Mouse (Mus musculus) heart, embryonic 11.5 days (tissue): ENCODE data around the gene Mgat4a. TPM values are rescaled to one million over a fixed set of nuclear protein-coding genes. Genes with fewer than 3 reads are reported as not detected.

Experiments used
- ATAC-seq: fragments of 200-750 bp; cut with Nextera tagmentation; replicated peaks from 2 replicates; pipeline ENCODE4 v1.8.0; 2017; ENCODE audit warnings: moderate library complexity; ENCODE audit not compliant: insufficient number of reproducible peaks, low FRiP score, low TSS enrichment
- H3K27ac ChIP-seq: fragments of 300-500 bp; sonication (generic); 2 replicates; pipeline ENCODE4 v1.5.1; 2014; ENCODE audit warnings: mild to moderate bottlenecking, low read depth, low read length
- H3K27me3 ChIP-seq: fragments of 300-500 bp; sonication (generic); 2 replicates; pipeline ENCODE4 v1.6.1; 2014; ENCODE audit warnings: mild to moderate bottlenecking, low read length, mixed read lengths; ENCODE audit not compliant: control insufficient read depth, insufficient read depth
- H3K36me3 ChIP-seq: fragments of 300-500 bp; sonication (generic); 2 replicates; pipeline ENCODE4 v1.6.1; 2014; ENCODE audit warnings: mild to moderate bottlenecking, low read length, moderate library complexity, mixed read lengths; ENCODE audit not compliant: control insufficient read depth, insufficient read depth
- H3K4me1 ChIP-seq: fragments of 300-500 bp; sonication (generic); 2 replicates; pipeline ENCODE4 v1.6.1; 2014; ENCODE audit warnings: low read length; ENCODE audit not compliant: control insufficient read depth, insufficient read depth
- H3K4me2 ChIP-seq: fragments of 300-500 bp; sonication (generic); 2 replicates; pipeline ENCODE4 v1.6.1; 2014; ENCODE audit warnings: mild to moderate bottlenecking, moderate library complexity
- H3K4me3 ChIP-seq: fragments of 300-500 bp; sonication (generic); 2 replicates; pipeline ENCODE4 v1.5.1; 2014; ENCODE audit warnings: low read depth, low read length
- H3K9ac ChIP-seq: fragments of 300-500 bp; sonication (generic); 2 replicates; pipeline ENCODE4 v1.6.1; 2014; ENCODE audit warnings: mild to moderate bottlenecking, low read depth, low read length, moderate library complexity
- H3K9me3 ChIP-seq: fragments of 300-500 bp; sonication (generic); replicated peaks from 2 replicates; pipeline ENCODE4 v1.6.1; 2016; ENCODE audit warnings: low read length; ENCODE audit not compliant: control insufficient read depth
- WGBS: fragments of 180-500 bp; shearing (Covaris S2); extraction: QIAGEN DNeasy Blood & Tissue Kit; methylation state at CpG from one replicate; pipeline ENCODE4 v1.1.7; 2014; ENCODE audit not compliant: insufficient replicate concordance; 5-methylcytosine and 5-hydroxymethylcytosine counted together
- polyA plus RNA-seq: library from polyadenylated mRNA; unstranded; fragments of >200 nt; fragmentation: Nextera tagmentation; extraction: Ambion mirVana; gene quantifications from 2 replicates; pipeline ENCODE4 v1.2.1, GENCODE M21; 2014

The Mgat4a gene
- polyA plus RNA-seq: 3.0 and 3.3 TPM in 2 replicates

DNA sequence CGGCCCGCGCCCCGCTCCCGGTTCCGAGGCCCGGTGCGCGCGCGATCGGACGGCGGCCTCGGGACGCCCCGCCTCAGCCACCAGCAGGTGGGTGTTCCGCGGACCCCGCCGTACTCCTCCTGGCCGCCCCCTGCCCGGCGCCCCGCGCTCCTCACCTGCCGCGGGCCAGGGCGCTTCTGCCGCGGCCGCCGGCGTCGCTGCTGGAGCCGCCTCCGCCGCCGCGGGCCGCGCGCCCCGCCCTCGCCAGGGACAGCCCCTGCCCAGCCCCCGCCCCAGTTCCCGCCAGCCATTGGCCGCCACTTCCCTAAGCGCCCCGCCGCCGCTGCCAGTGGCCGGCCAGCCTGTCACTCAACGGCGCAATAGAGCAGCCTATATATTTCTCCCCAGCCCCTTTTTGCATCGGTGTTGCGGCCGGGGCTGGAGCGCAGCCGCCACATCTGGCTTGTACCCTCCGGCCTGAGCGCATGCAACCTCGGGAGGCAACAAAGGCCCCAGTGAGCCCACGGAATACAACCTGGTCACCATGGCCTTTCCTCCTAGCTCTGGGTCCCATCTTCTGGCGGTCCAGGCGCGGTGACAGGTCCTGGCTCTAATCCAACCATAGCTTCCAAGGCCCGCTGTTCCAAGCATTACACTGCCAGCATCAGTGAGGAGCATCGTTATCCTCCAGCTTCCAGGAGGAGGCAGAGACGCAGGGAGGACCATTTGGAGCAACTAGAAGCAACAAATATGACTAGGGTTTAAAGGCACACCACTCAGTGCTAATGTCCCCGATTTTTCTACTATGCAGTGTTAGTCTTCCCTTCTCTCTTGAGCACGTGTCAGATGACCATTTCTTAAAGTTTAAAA lies at the start of gene Mgat4a:
Gene Mgat4a (minus strand): TSS at position 207 of the 849 bp plus-strand sequence.
- no peaks in the 10 kb centered on the region for H3K9me3 ChIP-seq
- peak within 1 kb of the TSS; percentile 76 for H3K9ac ChIP-seq
- H3K4me1 ChIP-seq: no peaks in the 10 kb centered on the region
- no peak within 1 kb of the TSS for H3K27ac ChIP-seq
- peaks cover 10% of the 10 kb centered on the region for H3K27me3 ChIP-seq
- under 1% methylated on average over 54 of the region's 72 CpGs for WGBS
- peak; percentile 99 for ATAC-seq
- peak within 1 kb of the TSS; percentile 76 for H3K4me3 ChIP-seq
- peak within 1 kb of the TSS; percentile 97 for H3K4me2 ChIP-seq
- H3K36me3 ChIP-seq: no peaks in the 10 kb centered on the region

DNA sequence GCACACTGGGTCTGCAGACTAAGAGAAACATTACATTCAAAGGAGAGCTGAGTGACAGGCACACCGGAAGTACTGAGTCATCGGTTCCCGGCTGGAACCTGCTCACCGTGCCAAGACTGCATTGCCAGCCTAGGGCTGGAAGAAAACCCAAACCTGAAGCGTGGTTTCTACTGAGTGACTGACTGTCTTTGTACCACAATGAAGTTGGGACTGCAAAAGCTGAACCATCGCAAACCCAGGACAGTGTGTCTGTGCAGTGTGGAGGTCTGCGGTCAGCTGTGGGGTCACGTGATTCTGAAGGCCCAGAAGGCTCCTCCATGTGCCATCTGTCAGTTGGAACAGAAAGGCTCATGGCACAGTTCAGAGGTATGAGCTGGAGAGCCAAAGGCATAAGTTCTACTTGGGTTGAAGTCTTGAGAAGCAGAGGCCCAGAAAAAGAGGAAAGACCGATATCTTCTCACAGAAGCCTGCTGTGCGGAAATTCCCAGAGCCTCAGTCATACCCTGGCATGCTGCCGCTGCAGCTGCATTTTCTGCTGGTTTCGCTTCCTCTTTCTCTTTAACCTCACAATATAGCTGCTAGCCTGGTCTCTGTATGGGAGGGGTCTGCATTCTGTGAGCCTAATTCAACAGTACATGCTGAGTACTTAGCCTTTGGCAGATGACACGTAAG lies 45.1 kb upstream of the Mgat4a start:
- H3K4me1 ChIP-seq: no peaks in the 10 kb centered on the region
- ATAC-seq: no peak
- no peaks in the 10 kb centered on the region for H3K27me3 ChIP-seq
- no peak overlapping the region for H3K9ac ChIP-seq
- 71% methylated on average over 13 of the region's 13 CpGs for WGBS
- no peaks in the 10 kb centered on the region for H3K9me3 ChIP-seq
- H3K4me2 ChIP-seq: no peak overlapping the region
- H3K36me3 ChIP-seq: no peaks in the 10 kb centered on the region
- H3K27ac ChIP-seq: no peak overlapping the region
- H3K4me3 ChIP-seq: no peak overlapping the region

DNA sequence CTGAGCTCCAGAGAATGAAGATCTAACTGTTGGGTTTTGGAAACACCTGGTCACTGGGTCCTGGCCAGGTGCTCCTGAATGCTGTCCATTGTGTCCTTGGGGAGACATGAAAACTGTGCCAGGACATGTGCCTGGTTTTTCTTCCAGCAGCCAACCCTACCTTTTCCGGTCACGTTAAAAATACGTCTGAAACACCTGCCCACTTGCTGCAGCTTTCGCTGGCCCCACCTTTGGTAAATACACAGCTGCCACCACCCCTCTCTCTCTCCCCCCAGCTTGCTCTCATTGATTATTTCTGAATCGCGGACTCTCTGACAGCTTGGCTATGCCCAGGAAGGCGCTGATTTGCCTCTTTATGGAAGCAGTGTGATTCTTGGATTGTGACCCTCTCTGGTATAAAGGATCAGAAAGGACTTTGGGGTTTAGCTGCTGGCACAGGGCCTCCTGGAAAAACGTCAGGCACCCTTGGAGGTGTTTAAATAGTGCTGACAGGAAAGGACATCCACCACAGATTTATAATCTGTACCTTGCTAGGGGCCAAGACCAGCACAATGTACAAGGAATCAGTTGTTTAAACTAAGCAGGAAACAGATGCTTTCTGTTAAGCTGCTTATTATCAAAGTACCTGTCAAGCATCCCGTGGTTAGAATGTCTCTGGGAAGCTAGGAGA lies 43.1 kb upstream of the Mgat4a start:
- no peaks in the 10 kb centered on the region for H3K9me3 ChIP-seq
- no peak overlapping the region for H3K9ac ChIP-seq
- H3K27ac ChIP-seq: no peak overlapping the region
- 61% methylated on average over 9 of the region's 9 CpGs for WGBS
- H3K27me3 ChIP-seq: no peaks in the 10 kb centered on the region; the same call in 1 of the 2 replicates
- no peak overlapping the region for H3K4me3 ChIP-seq
- no peaks in the 10 kb centered on the region for H3K36me3 ChIP-seq
- H3K4me1 ChIP-seq: no peaks in the 10 kb centered on the region
- no peak overlapping the region for H3K4me2 ChIP-seq
- no peak for ATAC-seq

DNA sequence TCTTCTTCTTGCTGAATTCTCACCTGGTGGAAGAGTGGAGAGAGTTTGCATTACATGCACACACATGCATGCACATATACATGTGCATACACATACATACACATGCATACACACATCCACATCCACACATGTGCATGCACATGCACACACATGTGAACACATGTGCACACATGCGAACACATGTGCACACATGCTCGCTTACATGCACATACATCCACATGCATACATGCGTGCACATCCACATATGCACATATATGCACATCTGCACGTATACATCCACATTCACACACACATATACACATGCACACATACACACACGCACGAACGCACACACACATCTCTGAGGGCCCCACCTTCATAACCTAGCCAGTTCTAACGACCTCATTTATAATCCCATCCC lies 42.4 kb upstream of the Mgat4a start:
- 90% methylated on average over 8 of the region's 8 CpGs for WGBS
- H3K9ac ChIP-seq: no peak overlapping the region
- no peaks in the 10 kb centered on the region for H3K9me3 ChIP-seq
- no peak overlapping the region for H3K27ac ChIP-seq
- ATAC-seq: no peak
- H3K36me3 ChIP-seq: no peaks in the 10 kb centered on the region
- no peak overlapping the region for H3K4me3 ChIP-seq
- no peaks in the 10 kb centered on the region for H3K4me1 ChIP-seq
- no peak overlapping the region for H3K4me2 ChIP-seq
- no peaks in the 10 kb centered on the region; the same call in 1 of the 2 replicates for H3K27me3 ChIP-seq

DNA sequence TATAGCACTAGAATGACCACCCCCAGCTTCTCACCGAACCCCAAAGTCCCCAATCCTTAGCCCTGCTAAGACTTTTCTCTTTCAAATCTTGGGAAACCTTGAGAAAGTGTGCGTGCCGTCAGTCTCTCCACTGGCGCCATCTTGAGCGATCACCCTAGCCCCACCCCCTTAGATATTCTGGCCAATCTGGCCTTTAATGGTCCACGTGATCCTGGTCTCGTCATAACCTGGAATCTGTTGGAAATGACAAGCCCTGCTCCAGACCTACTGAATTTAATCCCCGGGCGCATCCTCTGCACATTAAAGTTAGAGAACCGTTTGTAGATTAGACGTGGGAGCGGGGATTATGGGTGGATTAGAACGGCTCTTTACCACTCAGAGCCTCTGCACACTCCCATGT lies 38.9 kb upstream of the Mgat4a start:
- H3K27ac ChIP-seq: no peak overlapping the region
- no peak overlapping the region for H3K4me2 ChIP-seq
- H3K4me3 ChIP-seq: no peak overlapping the region
- H3K27me3 ChIP-seq: no peaks in the 10 kb centered on the region; the same call in 1 of the 2 replicates
- H3K9ac ChIP-seq: no peak overlapping the region
- H3K4me1 ChIP-seq: no peaks in the 10 kb centered on the region
- no peak for ATAC-seq
- H3K36me3 ChIP-seq: no peaks in the 10 kb centered on the region
- H3K9me3 ChIP-seq: no peaks in the 10 kb centered on the region
- 89% methylated on average over 13 of the region's 13 CpGs for WGBS

DNA sequence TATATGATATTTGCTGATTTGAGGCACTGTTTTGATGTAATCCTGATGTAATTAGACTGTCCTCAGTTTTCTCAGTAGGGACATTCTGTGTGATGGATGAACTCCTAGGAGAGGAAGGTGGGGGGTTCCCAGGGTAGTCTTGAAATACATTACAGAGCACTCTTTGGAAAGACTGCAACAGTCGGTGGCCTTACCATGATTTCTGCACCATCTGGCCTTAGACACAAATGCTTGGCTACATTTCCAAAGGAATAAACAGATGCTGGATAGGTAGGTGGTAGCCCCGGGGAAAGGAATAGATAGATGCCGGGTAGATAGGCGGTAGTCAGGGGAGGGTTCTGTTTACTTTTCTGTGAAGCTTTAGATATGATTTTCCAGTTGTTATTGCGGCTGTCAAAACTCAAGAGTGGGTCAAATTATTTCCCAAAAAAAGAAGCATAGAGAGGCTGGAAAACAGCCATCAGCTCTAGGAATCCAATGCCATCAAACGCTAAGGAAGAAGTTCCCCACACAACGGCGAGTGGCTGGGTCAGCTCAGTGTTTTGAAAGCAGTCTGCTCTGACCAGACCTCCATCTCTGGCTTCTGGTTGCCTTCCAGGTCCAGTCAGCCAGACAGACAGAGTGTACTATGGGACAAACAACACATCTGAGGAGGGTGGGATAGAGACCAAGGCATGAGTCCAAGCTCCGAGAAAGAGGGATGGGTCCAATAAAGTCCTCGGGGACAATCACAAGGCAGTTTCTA lies 31.9 kb upstream of the Mgat4a start:
- H3K27ac ChIP-seq: no peak overlapping the region
- whole genome bisulfite sequencing: 75% methylated on average over 10 of the region's 10 CpGs
- no peaks in the 10 kb centered on the region for H3K36me3 ChIP-seq
- no peak for ATAC-seq
- H3K4me2 ChIP-seq: no peak overlapping the region
- no peaks in the 10 kb centered on the region for H3K9me3 ChIP-seq
- no peaks in the 10 kb centered on the region for H3K27me3 ChIP-seq
- no peak overlapping the region for H3K9ac ChIP-seq
- no peaks in the 10 kb centered on the region for H3K4me1 ChIP-seq
- H3K4me3 ChIP-seq: no peak overlapping the region

DNA sequence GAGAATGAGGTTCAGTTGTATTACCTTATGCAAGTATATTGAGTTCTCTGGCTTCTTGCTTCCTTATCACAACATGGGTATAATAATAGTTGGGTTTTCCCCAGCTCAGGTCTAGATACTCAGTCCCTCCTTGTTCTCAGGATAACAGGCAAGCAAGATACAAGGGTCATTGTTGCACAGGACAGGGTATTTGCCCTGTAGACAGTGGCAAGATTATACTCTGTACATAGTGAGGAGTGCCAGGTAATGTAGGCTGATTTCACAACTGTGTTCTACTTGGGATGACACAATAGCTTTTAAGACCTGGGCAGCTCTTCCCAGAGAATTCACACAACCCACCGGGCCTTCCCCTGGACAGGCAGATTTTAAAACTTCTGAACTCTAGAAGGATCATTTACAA lies 27.6 kb upstream of the Mgat4a start:
- H3K9me3 ChIP-seq: no peaks in the 10 kb centered on the region
- H3K9ac ChIP-seq: no peak overlapping the region
- ATAC-seq: no peak
- no peak overlapping the region for H3K27ac ChIP-seq
- H3K27me3 ChIP-seq: no peaks in the 10 kb centered on the region
- H3K36me3 ChIP-seq: no peaks in the 10 kb centered on the region
- H3K4me2 ChIP-seq: no peak overlapping the region
- WGBS: 83% methylated on average over 1 of the region's 1 CpGs
- no peaks in the 10 kb centered on the region for H3K4me1 ChIP-seq
- no peak overlapping the region for H3K4me3 ChIP-seq

DNA sequence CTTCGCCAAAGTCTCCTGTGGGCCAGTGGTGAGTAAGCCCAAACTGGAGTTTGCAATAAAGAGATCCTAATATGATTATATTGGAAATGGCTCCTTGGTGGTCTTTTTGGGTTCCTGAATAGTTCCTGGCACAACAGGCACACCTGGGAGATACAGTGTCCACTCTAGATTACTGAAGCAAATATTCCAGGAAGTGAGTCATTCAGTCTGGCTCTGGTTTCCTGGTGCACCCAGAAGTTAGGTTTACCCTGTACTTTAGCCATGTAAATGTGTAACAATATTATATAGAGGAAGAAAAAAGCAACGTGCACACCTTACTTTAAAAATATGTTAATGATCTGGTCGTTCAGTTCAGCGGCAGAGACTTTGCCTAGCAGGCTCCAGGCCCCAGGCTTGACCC lies 25.9 kb upstream of the Mgat4a start:
- Histone ChIP-seq H3K27me3 (no peaks in the 10 kb centered on the region), H3K4me1 (no peaks in the 10 kb centered on the region), H3K36me3 (no peaks in the 10 kb centered on the region), H3K9me3 (no peaks in the 10 kb centered on the region), H3K4me3 (no peak overlapping the region), H3K4me2 (no peak overlapping the region), H3K9ac (no peak overlapping the region), H3K27ac (no peak overlapping the region)
- WGBS: 77% methylated on average over 4 of the region's 4 CpGs
- ATAC-seq: no peak
